Mouse (Mus musculus) spleen, adult 2 months (tissue): Measurements from ENCODE around the gene Cdkl1.

ENCODE experiments used
- CTCF ChIP-seq: fragments of 200-500 bp; IDR thresholded peaks from 2 replicates; pipeline ENCODE4 v1.5.1; 2011; ENCODE audit warnings: mild to moderate bottlenecking, inconsistent platforms; ENCODE audit not compliant: insufficient read depth, insufficient read length, insufficient replicate concordance; ENCODE audit errors: extremely low read depth
- POLR2A ChIP-seq: fragments of 200-500 bp; IDR thresholded peaks from 2 replicates; pipeline ENCODE4 v1.6.1; 2011; ENCODE audit warnings: low read depth, low read length, inconsistent platforms

DNA sequence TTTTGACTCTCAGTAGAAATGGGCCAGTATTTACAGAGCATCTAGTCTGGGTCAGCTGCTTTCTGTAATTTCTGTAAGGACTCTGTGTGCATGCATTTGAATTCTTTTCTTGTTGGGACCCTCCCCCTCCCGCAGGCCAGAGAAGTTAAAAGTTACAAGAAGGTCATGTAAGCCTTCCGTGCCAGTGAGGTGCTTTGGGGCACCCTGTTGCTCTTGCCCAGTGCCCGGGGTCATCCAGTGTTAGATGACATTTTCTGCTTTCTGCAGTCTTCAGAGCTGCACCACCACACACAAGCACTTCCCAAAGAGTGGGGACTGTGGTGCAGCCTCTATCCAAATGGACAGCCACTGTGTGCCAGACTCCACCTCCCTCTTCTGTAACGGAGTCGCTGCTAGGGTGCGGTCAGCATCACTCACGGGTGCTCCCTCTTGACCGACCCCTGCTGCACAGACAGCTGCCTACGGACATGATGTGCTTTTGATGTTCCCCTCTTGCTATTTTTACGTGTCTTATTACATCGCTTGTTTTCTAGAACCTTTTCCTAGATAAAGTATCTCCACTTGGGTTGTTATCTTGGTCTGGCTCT, 16.4 kb upstream of the Cdkl1 start:
- TF ChIP-seq CTCF (no peak), POLR2A (no peak)
